Mouse (Mus musculus): Measurements from ENCODE around the gene Rps6ka3.

The Rps6ka3 gene

DNA sequence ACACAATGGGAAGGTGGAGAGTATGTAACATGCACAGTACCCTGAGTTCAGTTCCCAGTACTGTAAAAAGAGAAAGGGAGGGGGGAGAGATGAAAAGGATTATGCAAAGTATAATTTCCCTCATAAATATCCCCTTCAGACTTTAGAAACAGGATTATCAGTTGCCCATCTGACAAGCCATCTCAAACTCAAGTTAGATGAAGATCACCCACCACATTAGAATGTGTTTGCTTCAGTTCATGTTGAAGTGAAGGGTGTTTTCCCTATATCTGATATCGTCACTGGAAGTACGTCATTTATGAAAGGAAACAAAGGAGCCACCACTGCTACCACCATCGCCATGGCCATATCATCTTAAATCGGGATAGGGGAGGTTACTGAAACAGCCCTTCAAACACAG is at the start of gene Rps6ka3:
TSS of gene Rps6ka3 (plus strand) at position 301 of the 400 bp plus-strand sequence.
- DNase-seq: no peak

DNA sequence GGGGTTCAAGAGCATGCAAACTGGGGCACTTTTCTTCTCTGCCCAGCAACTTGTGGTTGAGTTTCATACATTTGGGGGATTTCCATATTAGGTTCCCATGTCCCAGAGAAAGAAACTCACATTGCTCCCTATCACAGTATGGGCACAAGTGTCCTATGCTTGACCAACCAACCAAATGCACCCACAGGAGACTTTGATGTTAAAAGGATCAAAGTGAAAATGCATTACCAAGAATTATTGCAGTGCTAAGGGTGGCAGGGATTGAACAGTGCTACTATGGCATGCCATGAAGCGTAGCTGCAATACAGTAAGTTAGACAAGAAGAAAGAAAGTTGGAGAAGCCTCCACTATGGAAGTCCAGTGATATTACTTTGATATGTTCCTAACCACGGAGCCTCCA is 40.9 kb upstream of the Rps6ka3 start:
- DNase-seq: no peak

GRCm38 (mm10) chrX:159171579-159171978 is 38.5 kb upstream of the Rps6ka3 start:
- DNase-seq: no peak

GRCm38 (mm10) chrX:159191581-159191980 is 18.5 kb upstream of the Rps6ka3 start:
- DNase-seq: no peak

GRCm38 (mm10) chrX:159199495-159199894 is 10.6 kb upstream of the Rps6ka3 start:
- DNase-seq: no peak

DNA sequence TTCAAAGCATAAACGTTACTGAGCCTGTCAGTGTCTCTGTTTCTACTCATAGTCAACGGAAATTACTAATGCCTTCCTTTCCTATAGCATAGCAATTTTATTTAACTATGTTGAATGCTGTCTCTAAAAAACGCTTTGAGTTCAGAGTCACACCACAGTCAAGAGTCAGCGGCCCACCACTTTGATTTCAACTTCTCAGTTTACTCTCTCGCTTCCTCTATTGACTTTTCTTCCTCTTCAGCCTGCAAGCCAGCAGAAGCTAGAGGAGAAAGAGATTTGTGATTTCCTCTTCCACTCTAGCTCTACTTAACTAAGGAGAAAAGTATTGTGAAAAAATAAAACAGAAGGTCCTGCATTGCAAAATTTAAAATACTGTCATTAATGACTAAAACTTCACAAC is 10.0 kb upstream of the Rps6ka3 start:
- DNase-seq: no peak

- DNase-seq: peak; percentile 11
These were observed 931 bp downstream of the Rps6ka3 start for GRCm38 (mm10) chrX:159210892-159211583.

DNA sequence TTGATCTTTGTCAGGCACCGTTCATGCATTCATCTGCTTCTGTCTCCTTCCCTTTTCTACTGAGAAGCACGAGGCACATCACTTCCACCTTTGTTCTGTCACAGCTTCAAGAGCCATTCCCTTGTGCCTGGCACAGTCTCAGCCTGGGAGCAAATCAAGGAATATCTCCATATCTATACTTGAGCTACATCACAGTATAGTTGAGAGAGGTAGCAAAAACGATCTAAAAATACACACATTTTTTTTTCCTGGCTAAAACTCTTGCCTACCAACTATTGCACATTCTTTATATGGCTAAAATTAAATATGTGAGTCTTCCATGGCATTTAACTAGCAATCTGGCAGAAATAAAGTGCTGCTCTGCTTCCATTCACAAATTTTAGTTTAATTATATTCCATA is 5.1 kb downstream of the Rps6ka3 start:
- no peak for DNase-seq

GRCm38 (mm10) chrX:159222474-159222873 is 12.4 kb downstream of the Rps6ka3 start:
- no peak for DNase-seq

DNA sequence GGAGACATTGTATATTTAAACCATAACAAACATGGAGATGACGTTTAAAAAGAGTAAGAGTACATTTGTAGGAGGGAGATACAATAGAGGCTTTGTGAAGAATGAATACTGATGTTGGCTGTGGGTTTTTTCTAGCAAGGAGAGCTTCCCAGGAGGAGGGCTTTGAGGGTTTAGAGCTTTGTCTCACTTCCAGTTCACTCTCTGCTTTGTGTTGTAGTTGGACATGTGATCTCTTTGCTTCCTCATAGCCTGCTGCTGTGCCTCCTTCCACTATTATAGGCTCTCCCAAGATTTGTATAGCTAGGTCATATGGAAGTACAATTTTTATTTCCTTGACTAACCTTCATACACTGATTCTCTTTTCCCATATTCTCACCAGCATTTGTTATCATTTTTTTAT is 27.2 kb downstream of the Rps6ka3 start:
- DNase-seq: no peak

DNA sequence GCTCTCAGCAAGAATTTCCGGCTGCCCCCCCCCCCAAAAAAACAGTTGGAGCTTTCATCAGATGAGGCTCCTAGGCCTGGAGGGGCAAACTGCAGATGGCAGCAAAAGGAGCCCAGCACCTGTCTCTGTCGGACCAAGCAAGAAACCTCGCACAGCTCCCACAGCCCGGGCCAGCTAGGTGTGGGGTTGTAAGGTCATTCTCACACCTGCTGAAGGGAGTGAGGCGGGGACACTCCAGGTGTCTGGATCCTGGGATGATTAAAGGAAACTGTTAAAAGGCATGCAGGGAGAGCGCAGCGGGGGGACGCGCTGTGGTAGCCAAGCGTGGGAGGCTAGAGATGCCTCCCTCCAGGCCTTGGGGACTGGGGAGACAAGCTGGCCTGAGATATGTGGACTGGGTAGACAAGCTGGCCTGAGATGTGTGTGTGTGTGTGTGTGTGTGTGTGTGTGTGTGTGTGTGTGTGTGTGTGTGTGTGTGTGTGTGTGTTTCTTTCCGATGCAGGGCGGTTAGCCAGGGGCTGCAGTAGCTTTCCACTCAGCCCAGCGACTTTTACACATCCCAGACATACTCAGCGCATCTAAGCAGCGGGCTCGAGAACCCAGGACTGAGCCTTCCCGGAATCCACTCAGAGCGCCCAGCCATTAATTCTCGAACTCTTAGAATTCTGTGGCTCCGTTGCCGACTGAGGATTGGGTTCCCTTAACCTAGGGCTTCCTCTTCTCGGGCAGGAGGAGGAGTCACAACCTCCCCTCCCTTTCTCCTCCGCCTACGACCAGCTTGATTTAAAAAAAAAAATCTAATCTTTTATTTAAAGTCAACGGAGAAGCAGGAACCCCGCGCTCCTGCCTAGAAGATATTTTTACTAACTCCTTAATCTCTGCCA is 44.1 kb downstream of the Rps6ka3 start:
- DNase-seq: peak; percentile 63

GRCm38 (mm10) chrX:159255123-159255978 is 45.2 kb downstream of the Rps6ka3 start:
- peak; percentile 91 for DNase-seq

DNA sequence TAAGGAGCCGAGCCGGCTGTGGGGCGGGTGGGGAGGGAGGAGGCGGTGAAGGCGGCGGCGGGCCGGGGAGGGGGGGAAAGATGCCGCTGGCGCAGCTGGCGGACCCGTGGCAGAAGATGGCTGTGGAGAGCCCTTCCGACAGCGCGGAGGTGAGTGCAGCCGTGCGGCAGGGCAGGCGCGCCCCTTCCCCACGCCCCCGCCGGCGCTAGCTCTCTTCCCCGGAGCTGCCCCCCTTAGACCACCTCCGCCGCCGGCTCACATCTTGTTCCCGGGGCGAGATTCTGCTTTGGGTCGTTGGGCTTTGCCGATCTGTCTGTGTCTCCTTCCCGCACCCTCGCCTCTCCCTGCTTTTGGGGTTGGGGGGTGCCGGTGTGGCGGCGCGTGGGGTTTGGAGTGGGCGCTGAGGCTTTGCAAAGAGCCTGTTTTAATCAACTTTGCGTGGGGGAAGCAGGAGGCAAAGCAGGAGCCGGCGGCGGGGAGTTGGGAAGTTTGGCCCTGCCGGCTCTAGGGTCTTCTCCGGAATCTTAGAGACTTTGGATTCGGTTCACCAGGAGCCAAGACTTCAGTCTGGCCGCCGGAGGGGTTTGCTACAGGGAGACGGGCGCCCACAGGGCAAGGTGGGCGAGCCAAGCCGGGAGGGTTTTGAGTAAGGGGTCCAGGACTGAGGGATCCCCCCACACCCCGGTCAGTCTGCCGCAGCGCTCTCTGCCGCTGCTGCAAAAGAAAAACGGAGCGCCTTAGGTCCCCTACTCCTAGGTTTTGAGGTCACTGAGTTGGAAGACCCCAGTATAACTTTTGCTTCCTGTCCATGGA is 46.1 kb downstream of the Rps6ka3 start:
- no peak for DNase-seq

GRCm38 (mm10) chrX:159256921-159257421 is 46.9 kb downstream of the Rps6ka3 start:
- peak; percentile 23 for DNase-seq

DNA sequence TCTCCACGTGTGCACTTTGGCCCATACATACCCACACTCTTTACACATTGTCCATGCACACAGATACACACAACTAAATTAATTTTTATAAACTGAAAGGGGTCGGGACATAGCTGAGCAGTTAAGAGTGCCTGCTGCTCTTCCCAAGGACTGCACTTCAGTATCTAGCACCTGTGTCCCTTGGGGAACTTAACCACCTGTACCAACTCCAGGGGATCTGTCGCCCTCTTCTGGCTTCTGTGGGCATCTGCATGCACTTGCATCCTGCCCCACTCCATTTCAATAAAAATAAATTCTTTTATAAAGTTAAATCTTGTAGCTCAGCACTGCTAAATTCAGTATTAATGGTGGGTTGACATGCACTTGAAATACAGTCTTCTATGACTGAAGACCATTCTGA is 54.6 kb downstream of the Rps6ka3 start:
- DNase-seq: peak; percentile 29

- peak; percentile 38 for DNase-seq
These were observed 59.0 kb downstream of the Rps6ka3 start for GRCm38 (mm10) chrX:159269072-159269471.

DNA sequence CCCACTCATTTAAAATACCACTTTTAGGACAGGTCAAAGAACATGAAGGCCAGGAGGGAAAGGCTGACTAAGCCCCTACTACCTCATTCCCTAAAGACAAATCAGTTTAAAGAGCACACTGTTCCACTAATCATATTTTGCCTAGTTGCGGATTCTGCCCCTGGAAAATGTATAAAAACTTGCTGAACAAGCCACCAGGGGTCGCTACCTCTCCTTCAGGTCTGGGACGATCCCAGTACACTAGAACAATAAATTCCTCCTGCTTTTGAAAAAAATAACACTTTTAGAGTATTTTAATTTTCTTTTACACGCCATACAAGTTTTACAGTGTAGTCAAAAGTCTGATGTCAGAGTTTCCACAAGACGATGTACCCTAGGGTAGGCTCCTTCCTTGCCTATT is 76.7 kb downstream of the Rps6ka3 start:
- DNase-seq: no peak

GRCm38 (mm10) chrX:159295879-159296278 is 85.8 kb downstream of the Rps6ka3 start:
- DNase-seq: no peak

- no peak for DNase-seq
These were observed 92.5 kb downstream of the Rps6ka3 start for GRCm38 (mm10) chrX:159302349-159303311.

DNA sequence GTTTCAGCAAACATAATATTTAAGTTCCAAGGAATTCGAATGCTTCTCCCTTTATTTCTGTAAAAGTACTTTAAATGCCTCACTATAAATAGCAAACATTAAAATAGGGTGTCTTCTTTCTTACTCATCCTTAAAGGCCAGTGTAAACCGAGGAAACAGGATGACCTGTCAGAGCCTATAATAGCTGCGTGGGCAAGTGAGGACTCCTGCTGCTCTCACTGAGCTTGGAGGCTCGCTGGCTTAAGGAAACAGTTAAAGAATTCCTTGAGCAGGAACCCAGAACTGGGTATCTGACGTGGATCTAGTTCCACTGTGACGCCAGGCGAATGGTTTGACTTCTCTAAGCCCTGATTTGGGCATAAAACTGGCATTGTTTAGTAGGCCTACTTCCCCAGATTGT is 105.2 kb downstream of the Rps6ka3 start:
- DNase-seq: no peak

GRCm38 (mm10) chrX:159321342-159321741 is 111.2 kb downstream of the Rps6ka3 start:
- DNase-seq: peak; percentile 37

All from thymus, postnatal 25 days (tissue).